Mouse (Mus musculus) G1E (cell line): ENCODE data around the gene Xrra1.

ENCODE experiments used
- CTCF ChIP-seq: IDR thresholded peaks from 2 replicates; pipeline ENCODE4 v1.5.1; 2012; ENCODE audit warnings: low read depth, low read length, inconsistent platforms, mixed read lengths
- POLR2AphosphoS5 ChIP-seq: IDR thresholded peaks from 2 replicates; pipeline ENCODE4 v1.6.1; 2012; ENCODE audit warnings: low read depth, low read length, inconsistent platforms; ENCODE audit not compliant: insufficient replicate concordance
- TAL1 ChIP-seq: conservative IDR thresholded peaks from 2 replicates; pipeline ENCODE4 v1.6.1; 2012; ENCODE audit warnings: low read depth, low read length, inconsistent platforms, mixed read lengths

DNA sequence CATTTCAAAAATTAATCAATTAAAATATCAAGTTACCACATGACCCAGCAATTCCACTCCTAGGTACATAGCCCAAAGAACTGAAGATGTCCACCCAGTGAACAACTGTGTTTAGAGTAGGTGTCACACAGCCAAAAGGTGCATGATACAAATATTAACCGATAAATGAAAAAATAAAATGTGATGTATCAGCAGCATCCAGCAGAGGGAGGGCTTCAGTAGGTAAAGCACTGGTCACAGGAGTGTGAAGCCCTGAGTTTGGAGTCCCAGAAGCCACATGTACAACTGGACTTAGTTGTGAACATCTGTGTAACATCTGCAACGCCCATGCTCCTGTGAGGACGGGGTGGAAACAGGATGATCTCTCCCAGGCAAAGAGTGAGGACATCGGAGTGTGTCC lies 4.6 kb upstream of the Xrra1 start:
- TF ChIP-seq CTCF = no peak
- no peak for TF ChIP-seq TAL1
- no peak for TF ChIP-seq POLR2AphosphoS5
